Mouse (Mus musculus) forebrain, postnatal 0 days (tissue): Measurements from ENCODE around the gene Pik3r1. TPM values are rescaled to one million over a fixed set of nuclear protein-coding genes. Genes with fewer than 3 reads are reported as not detected.

Source experiments
- ATAC-seq: fragments of 200-750 bp; cut with Nextera tagmentation; 2 replicates; pipeline ENCODE4 v1.8.0; 2017; ENCODE audit warnings: mild to moderate bottlenecking, moderate library complexity
- DNase-seq: peaks from one replicate; pipeline ENCODE4 v3.0.0-alpha.2; 2015
- H3K27ac ChIP-seq: fragments of 300-500 bp; sonication (generic); 2 replicates; pipeline ENCODE4 v1.5.1; 2014; ENCODE audit warnings: low read depth, mild to moderate bottlenecking, antibody characterized with exemption, low read length, moderate library complexity, mixed read lengths
- H3K27me3 ChIP-seq: fragments of 300-500 bp; sonication (generic); 2 replicates; pipeline ENCODE4 v1.6.1; 2014; ENCODE audit warnings: mild to moderate bottlenecking, low read length, mixed read lengths; ENCODE audit not compliant: insufficient read depth
- H3K36me3 ChIP-seq: fragments of 300-500 bp; sonication (generic); 2 replicates; pipeline ENCODE4 v1.6.1; 2014; ENCODE audit warnings: mild to moderate bottlenecking, moderate library complexity; ENCODE audit not compliant: insufficient read depth
- H3K4me1 ChIP-seq: fragments of 300-500 bp; sonication (generic); 2 replicates; pipeline ENCODE4 v1.6.1; 2014; ENCODE audit warnings: antibody characterized with exemption; ENCODE audit not compliant: insufficient read depth
- H3K4me2 ChIP-seq: fragments of 300-500 bp; sonication (generic); 2 replicates; pipeline ENCODE4 v1.6.1; 2014; ENCODE audit warnings: low read depth, mild to moderate bottlenecking, moderate library complexity
- H3K4me3 ChIP-seq: fragments of 300-500 bp; sonication (generic); 2 replicates; pipeline ENCODE4 v1.5.1; 2014; ENCODE audit warnings: low read depth, low read length, mixed read lengths
- H3K9ac ChIP-seq: fragments of 300-500 bp; sonication (generic); 2 replicates; pipeline ENCODE4 v1.6.1; 2014; ENCODE audit warnings: mild to moderate bottlenecking
- H3K9me3 ChIP-seq: fragments of 300-500 bp; sonication (generic); 2 replicates; pipeline ENCODE4 v1.6.1; 2016; ENCODE audit warnings: low read length
- CTCF ChIP-seq: sonication (generic); IDR thresholded peaks from 2 replicates; pipeline ENCODE4 v1.5.1; 2016; ENCODE audit warnings: antibody characterized with exemption, control low read depth, low read depth
- WGBS: fragments of 180-500 bp; shearing (Covaris S2); extraction: QIAGEN DNeasy Blood & Tissue Kit; methylation state at CpG from one replicate; pipeline ENCODE4 v1.1.7; 2014; 5-methylcytosine and 5-hydroxymethylcytosine counted together
- polyA plus RNA-seq: library from polyadenylated mRNA; unstranded; fragments of >200 nt; fragmentation: Nextera tagmentation; extraction: Ambion mirVana; gene quantifications from 2 replicates; pipeline ENCODE4 v1.2.1, GENCODE M21; 2015
- total RNA-seq: library from RNA; depleted of rRNA; stranded (reverse); fragments of >200 nt; gene quantifications from 2 replicates; pipeline ENCODE4 v1.2.3, GENCODE M21; 2014

The Pik3r1 gene
- total and polyA plus RNA-seq, 2 experiments from 2014 or later: 50.2 to 117 TPM

GRCm38 (mm10) chr13:101684706-101685105, 83.3 kb downstream of the Pik3r1 start:
- no peak for TF ChIP-seq CTCF
- Histone ChIP-seq H3K9me3 (no peaks in the 10 kb centered on the region), H3K9ac (no peak overlapping the region), H3K36me3 (peaks cover 57% of the 10 kb centered on the region), H3K27ac (no peak overlapping the region), H3K4me1 (no peaks in the 10 kb centered on the region), H3K4me2 (no peak overlapping the region), H3K4me3 (no peak overlapping the region), H3K27me3 (no peaks in the 10 kb centered on the region)
- no peak for DNase-seq
- 90% methylated on average over 14 of the region's 14 CpGs for WGBS
- no peak for ATAC-seq

GRCm38 (mm10) chr13:101682378-101682777, 85.6 kb downstream of the Pik3r1 start:
- H3K4me3 ChIP-seq: no peak overlapping the region
- no peaks in the 10 kb centered on the region for H3K9me3 ChIP-seq
- DNase-seq (no peak), ATAC-seq (no peak)
- H3K27me3 ChIP-seq: no peaks in the 10 kb centered on the region
- no peak overlapping the region for H3K27ac ChIP-seq
- peaks cover 46% of the 10 kb centered on the region for H3K36me3 ChIP-seq
- no peak overlapping the region for H3K9ac ChIP-seq
- 91% methylated on average over 4 of the region's 4 CpGs for WGBS
- no peak for TF ChIP-seq CTCF
- H3K4me1 ChIP-seq: no peaks in the 10 kb centered on the region
- H3K4me2 ChIP-seq: no peak overlapping the region

- ATAC-seq (no peak; the same call in 1 of the 2 replicates), DNase-seq (no peak)
- no peak overlapping the region for H3K4me2 ChIP-seq
- no peak overlapping the region for H3K27ac ChIP-seq
- H3K9ac ChIP-seq: no peak overlapping the region
- TF ChIP-seq CTCF: no peak
- H3K9me3 ChIP-seq: no peaks in the 10 kb centered on the region
- 80% methylated on average over 1 of the region's 1 CpGs for WGBS
- no peaks in the 10 kb centered on the region for H3K27me3 ChIP-seq
- H3K4me1 ChIP-seq: no peaks in the 10 kb centered on the region
- no peak overlapping the region for H3K4me3 ChIP-seq
- H3K36me3 ChIP-seq: peaks cover 23% of the 10 kb centered on the region
These were observed 87.9 kb downstream of the Pik3r1 start for GRCm38 (mm10) chr13:101680083-101680482.

- H3K4me3 ChIP-seq: no peak overlapping the region
- no peak overlapping the region for H3K27ac ChIP-seq
- H3K4me1 ChIP-seq: no peaks in the 10 kb centered on the region
- H3K27me3 ChIP-seq: no peaks in the 10 kb centered on the region
- WGBS: 89% methylated on average over 1 of the region's 1 CpGs
- no peak for ATAC-seq
- H3K4me2 ChIP-seq: no peak overlapping the region
- no peaks in the 10 kb centered on the region for H3K9me3 ChIP-seq
- no peak for TF ChIP-seq CTCF
- no peak overlapping the region for H3K9ac ChIP-seq
- peaks cover 14% of the 10 kb centered on the region for H3K36me3 ChIP-seq
- no peak for DNase-seq
These were observed 89.0 kb downstream of the Pik3r1 start for GRCm38 (mm10) chr13:101678984-101679383.

GRCm38 (mm10) chr13:101678036-101678435, 90.0 kb downstream of the Pik3r1 start:
- DNase-seq (no peak), ATAC-seq (no peak)
- Histone ChIP-seq H3K27me3 (no peaks in the 10 kb centered on the region), H3K4me1 (no peaks in the 10 kb centered on the region), H3K9me3 (no peaks in the 10 kb centered on the region), H3K4me3 (no peak overlapping the region), H3K9ac (no peak overlapping the region), H3K27ac (no peak overlapping the region), H3K36me3 (peaks cover 11% of the 10 kb centered on the region), H3K4me2 (no peak overlapping the region)
- TF ChIP-seq CTCF: no peak
- whole genome bisulfite sequencing: 91% methylated on average over 4 of the region's 4 CpGs

- no peaks in the 10 kb centered on the region for H3K36me3 ChIP-seq
- H3K4me2 ChIP-seq: no peak overlapping the region
- no peak overlapping the region for H3K27ac ChIP-seq
- no peak overlapping the region for H3K4me3 ChIP-seq
- DNase-seq (no peak), ATAC-seq (no peak)
- H3K4me1 ChIP-seq: no peaks in the 10 kb centered on the region
- no peaks in the 10 kb centered on the region for H3K27me3 ChIP-seq
- H3K9ac ChIP-seq: no peak overlapping the region
- WGBS: 85% methylated on average over 3 of the region's 3 CpGs
- no peaks in the 10 kb centered on the region for H3K9me3 ChIP-seq
- no peak for TF ChIP-seq CTCF
These were observed 94.1 kb downstream of the Pik3r1 start for GRCm38 (mm10) chr13:101673876-101674275.

GRCm38 (mm10) chr13:101668859-101669258, 99.2 kb downstream of the Pik3r1 start:
- ATAC-seq: no peak
- H3K27ac ChIP-seq: no peak overlapping the region
- no peak for DNase-seq
- no peak for TF ChIP-seq CTCF
- H3K4me2 ChIP-seq: no peak overlapping the region
- H3K36me3 ChIP-seq: no peaks in the 10 kb centered on the region
- WGBS: 36% methylated on average over 3 of the region's 3 CpGs
- H3K9me3 ChIP-seq: no peaks in the 10 kb centered on the region
- no peaks in the 10 kb centered on the region for H3K4me1 ChIP-seq
- no peaks in the 10 kb centered on the region for H3K27me3 ChIP-seq
- no peak overlapping the region for H3K9ac ChIP-seq
- H3K4me3 ChIP-seq: no peak overlapping the region

- H3K4me3 ChIP-seq: no peak overlapping the region
- H3K9ac ChIP-seq: no peak overlapping the region
- H3K4me1 ChIP-seq: no peaks in the 10 kb centered on the region
- no peak overlapping the region for H3K4me2 ChIP-seq
- 81% methylated on average over 5 of the region's 5 CpGs for WGBS
- H3K27ac ChIP-seq: no peak overlapping the region
- no peaks in the 10 kb centered on the region for H3K9me3 ChIP-seq
- no peaks in the 10 kb centered on the region for H3K36me3 ChIP-seq
- H3K27me3 ChIP-seq: no peaks in the 10 kb centered on the region
- DNase-seq (no peak), ATAC-seq (no peak)
- no peak for TF ChIP-seq CTCF
These were observed 104.0 kb downstream of the Pik3r1 start for GRCm38 (mm10) chr13:101664010-101664409.
